Mouse (Mus musculus) bone marrow macrophage, adult 2 months (primary cell): ENCODE results near the gene Lman2.

Experiments
- CTCF ChIP-seq: IDR thresholded peaks from 2 replicates; pipeline ENCODE4 v1.5.1; 2012; ENCODE audit warnings: low read depth, mild to moderate bottlenecking, low read length, moderate library complexity
- POLR2A ChIP-seq: IDR thresholded peaks from 2 replicates; pipeline ENCODE4 v1.6.1; 2012; ENCODE audit warnings: mild to moderate bottlenecking, low read depth, low read length, borderline replicate concordance

DNA sequence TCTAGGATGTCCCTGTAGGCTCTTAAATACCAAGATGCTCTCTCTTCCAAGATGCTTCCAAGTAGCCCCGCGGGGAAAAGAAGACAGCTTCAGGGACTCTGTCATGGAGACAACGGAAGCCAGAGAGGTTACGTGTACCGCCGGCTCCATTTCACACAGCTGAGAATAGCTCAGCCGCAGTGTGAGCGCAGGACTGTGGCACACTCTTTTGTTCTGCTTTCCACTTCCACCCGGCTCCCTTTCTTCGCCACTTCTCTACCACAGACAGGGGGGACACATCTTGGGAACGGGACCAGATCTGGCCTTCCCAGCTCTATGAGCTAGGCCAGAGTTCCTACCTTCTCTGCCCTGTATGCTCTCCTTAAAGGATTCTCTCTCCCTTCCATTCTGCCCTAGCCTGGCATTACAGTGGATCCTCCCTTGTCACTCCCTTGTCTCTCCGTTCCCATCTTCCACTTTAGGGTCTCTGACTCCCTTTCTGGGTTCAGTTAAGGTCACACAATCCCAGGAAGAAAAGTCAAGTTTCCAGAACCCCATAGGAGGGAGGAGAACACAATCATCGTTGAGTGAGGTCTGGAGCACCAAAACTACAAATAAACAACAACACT, 43.3 kb upstream of the Lman2 start:
- TF ChIP-seq POLR2A = no peak
- TF ChIP-seq CTCF = no peak
